ENCODE assay signal across 11 mouse cellular contexts in the genomic region with DNA sequence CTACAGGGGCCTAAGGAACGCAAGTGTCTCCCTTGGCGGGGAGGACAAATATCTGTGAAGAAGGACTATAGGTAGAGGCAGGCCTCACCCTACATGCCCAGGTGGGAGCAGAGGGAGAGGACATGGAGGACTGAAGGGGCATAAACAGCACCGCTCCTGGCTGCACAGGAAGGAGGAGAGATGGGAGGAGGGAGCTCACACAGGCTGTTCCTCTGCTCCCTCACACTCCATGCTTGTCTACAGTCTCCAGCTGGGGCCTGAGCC. TPM values are rescaled to one million over a fixed set of nuclear protein-coding genes. Genes with fewer than 3 reads are reported as not detected.
A peak's percentile ranks its signal among the peaks of the same experiment; 100 is the strongest.
DNase-seq lines count a peak whose midpoint lies in the region; ATAC-seq and TF ChIP-seq lines count a peak whose summit lies in the region.
"Had no signal": no experiment of that assay in that cellular context is flagged by ENCODE, and none has a peak within 500 bp of the region (broad histone marks: within the 10 kb centered on the region; RNA-seq: fewer than 3 reads in every experiment).

No protein-coding gene starts in this region.

- no peak for ATAC-seq in heart, embryonic 15.5 days (replicated peaks; ENCODE audit: insufficient number of reproducible peaks, insufficient read depth, low FRiP score, low read depth)
- 0 out of 2 replicates have a peak, but pooled peaks have one; percentile 9 for ATAC-seq in forebrain, embryonic 12.5 days (ENCODE audit: low FRiP score)
- no peak for ATAC-seq in limb, embryonic 14.5 days (ENCODE audit: low FRiP score, low read depth)
- ATAC-seq in monocyte, adult 5-6 weeks (replicated peaks; ENCODE audit: insufficient number of reproducible peaks, low FRiP score, low TSS enrichment, poor library complexity, severe bottlenecking) = no peak

- WGBS in heart, embryonic 15.5 days = 39% methylated on average over 3 of the region's 3 CpGs
- WGBS in forebrain, embryonic 12.5 days = 33% methylated on average over 3 of the region's 3 CpGs
- 34% methylated on average over 3 of the region's 3 CpGs for WGBS in limb, embryonic 14.5 days

- H3K27me3 ChIP-seq in heart, embryonic 15.5 days = no peaks in the 10 kb centered on the region
- H3K27me3 ChIP-seq in E14TG2a.4 (ENCODE audit: insufficient read depth, low read length) = peaks cover 8% of the 10 kb centered on the region; the same call in 1 of the 2 replicates
- peaks cover 5% of the 10 kb centered on the region; the same call in 1 of the 2 replicates for H3K27me3 ChIP-seq in forebrain, embryonic 12.5 days
- H3K27me3 ChIP-seq in limb, embryonic 14.5 days (ENCODE audit: control insufficient read depth, insufficient read depth, low read length) = no peaks in the 10 kb centered on the region

- no peaks in the 10 kb centered on the region for H3K9me3 ChIP-seq in heart, embryonic 15.5 days (replicated peaks)
- H3K9me3 ChIP-seq in E14TG2a.4 (ENCODE audit: low read length) = no peaks in the 10 kb centered on the region
- H3K9me3 ChIP-seq in forebrain, embryonic 12.5 days = no peaks in the 10 kb centered on the region
- H3K9me3 ChIP-seq in limb, embryonic 14.5 days (ENCODE audit: control insufficient read depth, low read length) = no peaks in the 10 kb centered on the region

- peak overlapping the region; percentile 39 for H3K27ac ChIP-seq in heart, embryonic 15.5 days
- H3K27ac ChIP-seq in forebrain, embryonic 12.5 days = peak overlapping the region; percentile 79
- peak overlapping the region; percentile 79 for H3K27ac ChIP-seq in limb, embryonic 14.5 days (replicated peaks; ENCODE audit: low read depth, low read length)
- H3K27ac ChIP-seq: left cerebral cortex, adult 2 months had no signal

- H3K4me2 ChIP-seq in heart, embryonic 15.5 days = no peak overlapping the region
- peak overlapping the region; percentile 21; the same call in 1 of the 2 replicates for H3K4me2 ChIP-seq in forebrain, embryonic 12.5 days
- no peak overlapping the region for H3K4me2 ChIP-seq in limb, embryonic 14.5 days (replicated peaks; ENCODE audit: low read depth, low read length, severe bottlenecking)

- H3K36me3 ChIP-seq in heart, embryonic 15.5 days = no peaks in the 10 kb centered on the region
- H3K36me3 ChIP-seq in E14TG2a.4 (ENCODE audit: insufficient read depth, low read length) = no peaks in the 10 kb centered on the region
- H3K36me3 ChIP-seq in forebrain, embryonic 12.5 days (replicated peaks) = no peaks in the 10 kb centered on the region
- H3K36me3 ChIP-seq in limb, embryonic 14.5 days (ENCODE audit: control insufficient read depth, insufficient read depth, low read length) = no peaks in the 10 kb centered on the region

- no peak for TF ChIP-seq CTCF in E14TG2a.4 (conservative IDR thresholded peaks at IDR 0.05; ENCODE audit: low read length)

- no peak for TF ChIP-seq POLR2A in limb, embryonic 14.5 days (IDR thresholded peaks at IDR 0.05; ENCODE audit: borderline replicate concordance, extremely low read depth, insufficient read depth, insufficient read length)

- peaks cover 39% of the 10 kb centered on the region for H3K4me1 ChIP-seq in heart, embryonic 15.5 days (replicated peaks)
- peaks cover 70% of the 10 kb centered on the region for H3K4me1 ChIP-seq in E14TG2a.4 (replicated peaks; ENCODE audit: low read depth, low read length)
- H3K4me1 ChIP-seq in forebrain, embryonic 12.5 days = peaks cover 35% of the 10 kb centered on the region
- peaks cover 73% of the 10 kb centered on the region for H3K4me1 ChIP-seq in limb, embryonic 14.5 days (ENCODE audit: control insufficient read depth, insufficient read depth, low read length)

- DNase-seq in heart, postnatal 4 days = no peak
- no peak for DNase-seq in limb, embryonic 14.5 days (ENCODE audit: low spot score)
- DNase-seq in adrenal gland, postnatal 36 days = no peak
- DNase-seq in kidney, adult 18-20 months = no peak
- DNase-seq: kidney, adult 8-10 months; lung, postnatal 14 days had no signal

- H3K4me3 ChIP-seq in heart, embryonic 15.5 days = no peak overlapping the region
- H3K4me3 ChIP-seq in E14TG2a.4 (replicated peaks; ENCODE audit: low read length) = peak overlapping the region; percentile 49; the same call in 1 of the 2 replicates
- H3K4me3 ChIP-seq in forebrain, embryonic 12.5 days (replicated peaks) = no peak overlapping the region
- no peak overlapping the region for H3K4me3 ChIP-seq in limb, embryonic 14.5 days (replicated peaks; ENCODE audit: low read length)
- H3K4me3 ChIP-seq: left cerebral cortex, adult 2 months had no signal

- no peak overlapping the region for H3K9ac ChIP-seq in heart, embryonic 15.5 days
- H3K9ac ChIP-seq in forebrain, embryonic 12.5 days = no peak overlapping the region
- H3K9ac ChIP-seq in limb, embryonic 14.5 days (ENCODE audit: low read depth, low read length, severe bottlenecking) = no peak overlapping the region

RNA-seq across cellular contexts. Expression of a gene that starts 25.9 kb away (rescaled TPM):
- 5.5 and 6.8 TPM in 2 replicates for polyA plus RNA-seq in heart, embryonic 15.5 days (2015; fragmentation: Nextera tagmentation; extraction: Ambion mirVana)
- 1 to 10 TPM; 3.8 to 5.6 TPM for total RNA-seq in heart, postnatal 4 days (2021)
- polyA plus RNA-seq in forebrain, embryonic 12.5 days (2016; fragmentation: Nextera tagmentation; extraction: Ambion mirVana) = 4.4 and 7.6 TPM in 2 replicates
- 10.0 and 15.5 TPM in 2 replicates for polyA plus RNA-seq in limb, embryonic 14.5 days (2012; rRNA removed)
- 12.6 and 14.7 TPM in 2 replicates for polyA plus RNA-seq in limb, embryonic 14.5 days (2014; fragmentation: Nextera tagmentation; extraction: Ambion mirVana)
- 0.85 to 3.6 TPM (median 1.7 TPM) in 3 replicates for total RNA-seq in monocyte, adult 5-6 weeks (2017)
- 1 to 10 TPM; 2.9 to 8.5 TPM for total RNA-seq in adrenal gland, postnatal 36 days (2021)

RNA-seq across cellular contexts. Expression of a gene that starts 58.6 kb away (rescaled TPM):
- 12.3 and 15.1 TPM in 2 replicates for polyA plus RNA-seq in heart, embryonic 15.5 days (2015; fragmentation: Nextera tagmentation; extraction: Ambion mirVana)
- 10 to 100 TPM; 14.9 to 16.7 TPM for total RNA-seq in heart, postnatal 4 days (2021)
- 24.5 and 25.8 TPM in 2 replicates for polyA plus RNA-seq in forebrain, embryonic 12.5 days (2016; fragmentation: Nextera tagmentation; extraction: Ambion mirVana)
- polyA plus RNA-seq in limb, embryonic 14.5 days (2012; rRNA removed) = 110 and 143 TPM in 2 replicates
- polyA plus RNA-seq in limb, embryonic 14.5 days (2014; fragmentation: Nextera tagmentation; extraction: Ambion mirVana) = 84.7 and 96.9 TPM in 2 replicates
- not detected in 3 replicates for total RNA-seq in monocyte, adult 5-6 weeks (2017)
- total RNA-seq in adrenal gland, postnatal 36 days (2021) = 1 to 10 TPM; 2.8 to 9.5 TPM
